Mouse (Mus musculus): Measurements from ENCODE around the gene Vmn1r165. TPM values are rescaled to one million over a fixed set of nuclear protein-coding genes. Genes with fewer than 3 reads are reported as not detected.
"Not testable (repeated sequence)": the region's sequence is repeated elsewhere in the genome, so short reads cannot be mapped to it uniquely, and the experiment has no call there.

The Vmn1r165 gene
- not detected for total RNA-seq (2021)
- long read RNA-seq, experiment 1 = 0 reads
- long read RNA-seq, experiment 2 = 0 reads

DNA sequence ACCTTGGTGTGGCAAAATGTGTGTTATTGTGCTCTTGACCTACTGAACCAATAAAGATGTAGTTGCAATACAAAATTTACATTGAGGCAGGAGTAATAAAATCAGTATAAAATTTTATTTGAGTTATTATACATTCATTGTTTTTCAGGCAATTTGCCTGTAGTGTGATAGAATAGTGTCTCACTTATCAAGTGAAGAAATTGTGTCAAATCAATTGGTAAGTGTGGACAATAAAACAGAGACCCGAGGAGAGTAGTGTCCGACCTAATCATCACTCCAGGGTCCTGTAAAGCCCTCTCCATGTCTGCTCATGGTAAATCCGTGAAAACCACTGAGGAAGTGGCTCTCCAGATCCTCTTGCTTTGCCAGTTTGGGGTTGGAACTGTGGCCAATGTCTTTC, at the start of gene Vmn1r165:
Gene Vmn1r165, plus strand, starts transcription at position 301 of the 400 bp plus-strand sequence.
- not testable (repeated sequence) for DNase-seq

DNA sequence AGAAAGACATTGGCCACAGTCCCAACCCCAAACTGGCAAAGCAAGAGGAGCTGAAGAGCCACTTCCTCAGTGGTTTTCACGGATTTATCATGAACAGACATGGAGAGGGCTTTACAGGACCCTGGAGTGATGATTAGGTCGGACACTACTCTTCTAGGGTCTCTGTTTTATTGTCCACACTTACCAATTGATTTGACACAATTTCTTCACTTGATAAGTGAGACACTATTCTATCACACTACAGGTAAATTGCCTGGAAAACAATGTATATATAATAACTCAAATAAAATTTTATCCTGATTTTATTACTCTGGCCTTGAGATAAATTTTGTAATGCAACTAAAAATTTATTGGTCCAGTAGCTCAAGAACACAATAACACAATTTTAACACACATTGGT, 34.5 kb downstream of the Vmn1r165 start, which contains the start of gene Vmn1r166:
Gene Vmn1r166, minus strand, starts transcription at position 101 of the 400 bp plus-strand sequence.
- not testable (repeated sequence) for DNase-seq

Other genes with a start within 250 kb of the Vmn1r165 start
- not detected for gene Gm4214, start 232.7 kb upstream of the Vmn1r165 start, total RNA-seq (2021)
- not detected for gene Gm4216, start 197.4 kb upstream of the Vmn1r165 start, total RNA-seq (2021)
- not detected for gene Vmn1r163, start 161.8 kb upstream of the Vmn1r165 start, total RNA-seq (2021)
- not detected for gene Gm8720, start 149.9 kb upstream of the Vmn1r165 start, total RNA-seq (2021)
- not detected for gene Gm10662, start 72.9 kb upstream of the Vmn1r165 start, total RNA-seq (2021)
- not detected for gene Vmn1r166, start 34.4 kb downstream of the Vmn1r165 start, total RNA-seq (2021)
- not detected for gene Gm6902, start 61.6 kb downstream of the Vmn1r165 start, total RNA-seq (2021)
- not detected for gene Nlrp4e, start 83.9 kb downstream of the Vmn1r165 start, total RNA-seq (2021)
- gene Nlrp5, start 168.6 kb downstream of the Vmn1r165 start, total RNA-seq (2021) = not detected